Mouse (Mus musculus) megakaryocyte-erythroid progenitor cell, adult 5-6 weeks (primary cell): Measurements from ENCODE around the gene Ncf2. TPM values are rescaled to one million over a fixed set of nuclear protein-coding genes. Genes with fewer than 3 reads are reported as not detected.

Experiments
- total RNA-seq, 2 experiments: library from RNA; stranded (forward) in 1 of 2; stranded (reverse) in 1 of 2; fragments of 200-1000, 215-1000 nt in 1 of 2; fragments of >200 nt in 1 of 2; fragmentation: Nextera tagmentation in 1 of 2; gene quantifications; 2 replicates each; pipeline ENCODE4 v1.2.3; 2014 to 2017

Gene Ncf2
- total RNA-seq, 2 experiments from 2014 or later: 10.2 to 37.1 TPM

Other genes with a start within 250 kb of the Ncf2 start
- gene Apobec4, start 49.6 kb upstream of the Ncf2 start, total RNA-seq (2014; fragmentation: Nextera tagmentation): not detected in 2 replicates
- not detected in 2 replicates for gene Apobec4, start 49.6 kb upstream of the Ncf2 start, total RNA-seq (2017)
- gene Rgl1, start 33.8 kb upstream of the Ncf2 start, total RNA-seq (2014; fragmentation: Nextera tagmentation): 2.8 and 7.3 TPM in 2 replicates
- gene Rgl1, start 33.8 kb upstream of the Ncf2 start, total RNA-seq (2017): 2.7 and 4.5 TPM in 2 replicates
- 154 and 163 TPM in 2 replicates for gene Arpc5, start 33.7 kb upstream of the Ncf2 start, total RNA-seq (2014; fragmentation: Nextera tagmentation)
- 112 and 121 TPM in 2 replicates for gene Arpc5, start 33.7 kb upstream of the Ncf2 start, total RNA-seq (2017)
- 84.8 and 123 TPM in 2 replicates for gene Smg7, start 102.5 kb downstream of the Ncf2 start, total RNA-seq (2014; fragmentation: Nextera tagmentation)
- 40.4 and 45.5 TPM in 2 replicates for gene Smg7, start 102.5 kb downstream of the Ncf2 start, total RNA-seq (2017)
- gene Nmnat2, start 154.8 kb downstream of the Ncf2 start, total RNA-seq (2014; fragmentation: Nextera tagmentation): 0.24 and 1.1 TPM in 2 replicates
- gene Nmnat2, start 154.8 kb downstream of the Ncf2 start, total RNA-seq (2017): 0.65 and 1.5 TPM in 2 replicates